Mouse (Mus musculus) intestine, postnatal 0 days (tissue): ENCODE data around the gene Hdac9. TPM values are rescaled to one million over a fixed set of nuclear protein-coding genes. Genes with fewer than 3 reads are reported as not detected.

ENCODE experiments used
- ATAC-seq: fragments of 200-750 bp; cut with Nextera tagmentation; 2 replicates; pipeline ENCODE4 v1.8.0; 2017; ENCODE audit warnings: mild to moderate bottlenecking, moderate TSS enrichment, moderate library complexity
- H3K27ac ChIP-seq: fragments of 300-500 bp; sonication (generic); 2 replicates; pipeline ENCODE4 v1.5.1; 2014; ENCODE audit warnings: mild to moderate bottlenecking, low read depth, low read length, moderate library complexity
- H3K27me3 ChIP-seq: fragments of 300-500 bp; sonication (generic); replicated peaks from 2 replicates; pipeline ENCODE4 v1.6.1; 2014; ENCODE audit warnings: low read length, mixed read lengths; ENCODE audit not compliant: control insufficient read depth, insufficient read depth
- H3K36me3 ChIP-seq: fragments of 300-500 bp; sonication (generic); 2 replicates; pipeline ENCODE4 v1.6.1; 2014; ENCODE audit warnings: mild to moderate bottlenecking, moderate library complexity; ENCODE audit not compliant: control insufficient read depth, insufficient read depth
- H3K4me1 ChIP-seq: fragments of 300-500 bp; sonication (generic); replicated peaks from 2 replicates; pipeline ENCODE4 v1.6.1; 2014; ENCODE audit warnings: antibody characterized with exemption, low read length, mixed read lengths; ENCODE audit not compliant: control insufficient read depth, insufficient read depth
- H3K4me2 ChIP-seq: fragments of 300-500 bp; sonication (generic); replicated peaks from 2 replicates; pipeline ENCODE4 v1.6.1; 2014; ENCODE audit warnings: low read depth, mild to moderate bottlenecking, moderate library complexity
- H3K4me3 ChIP-seq: fragments of 300-500 bp; sonication (generic); 2 replicates; pipeline ENCODE4 v1.5.1; 2014; ENCODE audit warnings: low read depth, low read length
- H3K9ac ChIP-seq: fragments of 300-500 bp; sonication (generic); 2 replicates; pipeline ENCODE4 v1.6.1; 2014; ENCODE audit warnings: mild to moderate bottlenecking, low read depth, low read length
- H3K9me3 ChIP-seq: fragments of 300-500 bp; sonication (generic); 2 replicates; pipeline ENCODE4 v1.6.1; 2016; ENCODE audit warnings: mixed run types; ENCODE audit not compliant: control insufficient read depth
- CTCF ChIP-seq: sonication (generic); IDR thresholded peaks from 2 replicates; pipeline ENCODE4 v1.5.1; 2016; ENCODE audit warnings: low read depth, mild to moderate bottlenecking, control low read depth, antibody characterized with exemption, moderate library complexity
- WGBS: fragments of 180-500 bp; shearing (Covaris S2); extraction: QIAGEN DNeasy Blood & Tissue Kit; methylation state at CpG from one replicate; pipeline ENCODE4 v1.1.7; 2014; 5-methylcytosine and 5-hydroxymethylcytosine counted together
- polyA plus RNA-seq: library from polyadenylated mRNA; unstranded; fragments of >200 nt; fragmentation: Nextera tagmentation; extraction: Ambion mirVana; gene quantifications from 2 replicates; pipeline ENCODE4 v1.2.1, GENCODE M21; 2015

The Hdac9 gene
- polyA plus RNA-seq, 1 experiment from 2014 or later: 1.4 TPM

- no peak for ATAC-seq
Measured at GRCm38 (mm10) chr12:34342761-34343160, 574.1 kb downstream of the Hdac9 start.

GRCm38 (mm10) chr12:34338886-34339285 is 578.0 kb downstream of the Hdac9 start:
- Histone ChIP-seq H3K9ac (no peak overlapping the region), H3K9me3 (no peaks in the 10 kb centered on the region), H3K4me3 (no peak overlapping the region), H3K4me1 (no peaks in the 10 kb centered on the region), H3K27me3 (no peaks in the 10 kb centered on the region), H3K4me2 (no peak overlapping the region), H3K36me3 (no peaks in the 10 kb centered on the region), H3K27ac (no peak overlapping the region)
- TF ChIP-seq CTCF: no peak
- WGBS: 83% methylated on average over 4 of the region's 4 CpGs
- ATAC-seq: no peak

More at GRCm38 (mm10) chr12:34342761-34343160, 574.1 kb downstream of the Hdac9 start:
- WGBS: 77% methylated on average over 2 of the region's 2 CpGs
- no peaks in the 10 kb centered on the region for H3K36me3 ChIP-seq
- no peaks in the 10 kb centered on the region for H3K4me1 ChIP-seq
- no peak overlapping the region for H3K4me3 ChIP-seq
- no peak for TF ChIP-seq CTCF
- no peaks in the 10 kb centered on the region for H3K9me3 ChIP-seq
- no peak overlapping the region for H3K27ac ChIP-seq
- H3K27me3 ChIP-seq: no peaks in the 10 kb centered on the region
- no peak overlapping the region for H3K4me2 ChIP-seq
- H3K9ac ChIP-seq: no peak overlapping the region

- no peaks in the 10 kb centered on the region for H3K9me3 ChIP-seq
- H3K27ac ChIP-seq: no peak overlapping the region
- WGBS: 62% methylated on average over 4 of the region's 4 CpGs
- peak; percentile 24; the same call in 1 of the 2 replicates for TF ChIP-seq CTCF
- no peaks in the 10 kb centered on the region for H3K27me3 ChIP-seq
- no peak overlapping the region for H3K9ac ChIP-seq
- H3K36me3 ChIP-seq: no peaks in the 10 kb centered on the region
- no peak for ATAC-seq
- no peak overlapping the region for H3K4me3 ChIP-seq
- H3K4me2 ChIP-seq: no peak overlapping the region
- no peaks in the 10 kb centered on the region for H3K4me1 ChIP-seq
Measured at GRCm38 (mm10) chr12:34334455-34335084, 582.3 kb downstream of the Hdac9 start.

GRCm38 (mm10) chr12:34332884-34333283 is 584.0 kb downstream of the Hdac9 start:
- Histone ChIP-seq H3K4me2 (no peak overlapping the region), H3K27me3 (no peaks in the 10 kb centered on the region), H3K4me3 (no peak overlapping the region), H3K9me3 (no peaks in the 10 kb centered on the region), H3K4me1 (no peaks in the 10 kb centered on the region), H3K36me3 (no peaks in the 10 kb centered on the region), H3K9ac (no peak overlapping the region), H3K27ac (no peak overlapping the region)
- ATAC-seq: no peak
- WGBS: 50% methylated on average over 4 of the region's 4 CpGs
- TF ChIP-seq CTCF: no peak

GRCm38 (mm10) chr12:34327111-34327510 is 589.8 kb downstream of the Hdac9 start:
- 94% methylated on average over 1 of the region's 1 CpGs for WGBS
- H3K9me3 ChIP-seq: no peaks in the 10 kb centered on the region

GRCm38 (mm10) chr12:34312113-34312719 is 604.7 kb downstream of the Hdac9 start:
- Histone ChIP-seq H3K4me3 (no peak overlapping the region), H3K27me3 (no peaks in the 10 kb centered on the region), H3K27ac (no peak overlapping the region), H3K9me3 (no peaks in the 10 kb centered on the region), H3K36me3 (no peaks in the 10 kb centered on the region), H3K4me1 (no peaks in the 10 kb centered on the region), H3K9ac (no peak overlapping the region), H3K4me2 (no peak overlapping the region)
- TF ChIP-seq CTCF: no peak
- WGBS: 73% methylated on average over 15 of the region's 15 CpGs
- ATAC-seq: no peak

More at GRCm38 (mm10) chr12:34327111-34327510, 589.8 kb downstream of the Hdac9 start:
- Histone ChIP-seq H3K36me3 (no peaks in the 10 kb centered on the region), H3K9ac (no peak overlapping the region), H3K27ac (no peak overlapping the region), H3K4me1 (no peaks in the 10 kb centered on the region), H3K4me3 (no peak overlapping the region), H3K4me2 (no peak overlapping the region), H3K27me3 (no peaks in the 10 kb centered on the region)
- no peak for TF ChIP-seq CTCF
- no peak for ATAC-seq
